Mouse (Mus musculus) activated CD4-positive, CD25-positive, alpha-beta regulatory T cell, adult 4 months (primary cell): ENCODE measurements around the gene Cd37. TPM values are rescaled to one million over a fixed set of nuclear protein-coding genes. Genes with fewer than 3 reads are reported as not detected.
A peak's percentile ranks its signal among the peaks of the same experiment; 100 is the strongest.
"Not testable (repeated sequence)": the region's sequence is repeated elsewhere in the genome, so short reads cannot be mapped to it uniquely, and the experiment has no call there.

Experiments
- ATAC-seq: one replicate; pipeline ENCODE4 v1.8.0; 2017
- polyA plus RNA-seq, 2 experiments: library from polyadenylated mRNA; unstranded; fragments of 100-300 nt; shearing (Covaris generic); gene quantifications; one replicate each; pipeline ENCODE4 v1.2.1; 2017

Gene Cd37
- polyA plus RNA-seq, result 100 to 1,000 TPM; 420 to 495 TPM

- peak; percentile 88 for ATAC-seq
Observed at GRCm38 (mm10) chr7:45238723-45239496, at the start of gene Cd37. Gene Cd37 (minus strand): TSS chr7:45239115.

GRCm38 (mm10) chr7:45286486-45286885 lies 47.6 kb upstream of the Cd37 start:
- no peak for ATAC-seq

- ATAC-seq, result no peak
Observed at GRCm38 (mm10) chr7:45277136-45277760, 38.3 kb upstream of the Cd37 start, which contains the start of gene Slc6a21. Gene Slc6a21 (plus strand): TSS chr7:45277513.

DNA sequence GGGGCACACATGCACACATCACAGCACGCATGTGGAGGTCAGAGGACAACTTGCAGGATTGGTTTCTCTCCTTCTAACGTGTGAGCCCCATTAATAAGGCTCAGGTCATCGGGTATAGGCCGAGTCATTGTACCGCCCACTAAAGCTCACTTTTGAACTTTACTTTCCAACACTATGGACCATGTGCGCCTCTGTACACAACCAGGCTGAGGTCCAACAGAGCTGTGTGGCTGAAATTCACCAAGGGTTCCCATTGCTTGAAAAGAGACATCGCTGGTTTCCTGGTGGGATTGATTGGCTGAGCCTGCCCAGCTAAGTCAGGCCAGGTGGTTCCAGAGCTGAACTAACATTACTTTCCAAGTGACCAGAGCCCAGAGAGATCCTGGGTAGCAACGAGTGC lies 34.8 kb upstream of the Cd37 start:
- ATAC-seq, result no peak

GRCm38 (mm10) chr7:45272786-45273412 lies 34.0 kb upstream of the Cd37 start:
- ATAC-seq, result no peak

DNA sequence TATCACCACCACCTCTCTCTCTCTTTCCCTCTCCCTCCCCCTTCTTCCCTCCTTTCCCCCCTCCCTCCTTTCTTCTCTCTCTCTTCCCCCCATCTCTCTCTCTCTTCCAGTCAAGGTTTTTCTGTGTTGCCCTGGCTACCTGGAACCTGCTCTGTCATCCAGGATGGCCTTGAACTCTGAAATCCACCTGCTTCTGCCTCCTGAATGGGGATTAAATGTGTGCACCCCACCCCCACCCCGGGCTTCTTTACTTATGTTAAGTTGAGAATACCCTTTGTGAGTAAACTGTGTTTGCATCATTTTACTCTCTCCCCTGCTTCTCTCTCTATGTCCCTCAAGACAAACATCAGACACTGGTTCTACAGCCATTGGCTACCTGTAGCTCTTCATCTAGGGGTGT lies 26.6 kb upstream of the Cd37 start:
- no peak for ATAC-seq

DNA sequence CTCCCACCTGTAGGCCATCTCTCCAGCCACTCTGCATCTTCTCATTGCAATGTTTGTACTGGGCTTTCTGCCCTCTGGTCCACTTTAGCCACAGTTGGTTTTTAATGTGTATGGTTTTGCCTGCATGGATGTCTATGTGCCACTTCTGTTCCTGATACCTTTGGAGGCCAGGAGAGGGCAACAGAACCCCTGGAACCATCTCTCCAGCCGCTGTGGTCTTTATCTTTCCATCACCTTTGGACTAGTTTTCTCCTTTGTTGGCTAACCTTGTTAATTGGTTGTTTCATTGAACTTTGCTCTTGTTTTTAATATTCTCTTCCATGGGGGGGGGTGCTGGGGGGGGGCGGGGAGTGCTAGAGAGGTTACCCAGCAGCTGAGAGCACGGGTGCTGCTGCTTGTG lies 25.4 kb upstream of the Cd37 start:
- ATAC-seq, result no peak

GRCm38 (mm10) chr7:45263006-45263607 lies 24.2 kb upstream of the Cd37 start:
- ATAC-seq, result no peak

GRCm38 (mm10) chr7:45262266-45262665 lies 23.4 kb upstream of the Cd37 start:
- ATAC-seq, result no peak

DNA sequence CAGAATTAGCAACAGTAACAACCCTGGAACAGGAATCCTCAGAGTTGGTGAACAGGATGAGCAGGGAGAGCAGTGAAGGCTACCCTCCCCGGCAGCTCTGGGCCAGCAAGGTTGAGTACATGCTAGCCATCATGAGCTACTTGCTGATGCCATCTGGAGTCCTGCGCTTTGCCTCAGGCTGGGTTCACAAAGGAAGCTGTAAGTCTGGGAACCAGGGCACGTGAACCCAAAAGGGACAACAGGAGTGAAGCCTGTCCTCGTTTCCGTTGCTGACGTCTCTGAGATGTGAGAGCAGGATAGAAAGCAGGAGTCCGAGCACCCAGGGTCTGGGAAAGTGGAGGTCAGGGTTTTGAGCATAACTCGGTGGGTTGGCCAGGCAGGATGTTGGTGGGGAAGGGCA lies 20.4 kb upstream of the Cd37 start:
- no peak for ATAC-seq

DNA sequence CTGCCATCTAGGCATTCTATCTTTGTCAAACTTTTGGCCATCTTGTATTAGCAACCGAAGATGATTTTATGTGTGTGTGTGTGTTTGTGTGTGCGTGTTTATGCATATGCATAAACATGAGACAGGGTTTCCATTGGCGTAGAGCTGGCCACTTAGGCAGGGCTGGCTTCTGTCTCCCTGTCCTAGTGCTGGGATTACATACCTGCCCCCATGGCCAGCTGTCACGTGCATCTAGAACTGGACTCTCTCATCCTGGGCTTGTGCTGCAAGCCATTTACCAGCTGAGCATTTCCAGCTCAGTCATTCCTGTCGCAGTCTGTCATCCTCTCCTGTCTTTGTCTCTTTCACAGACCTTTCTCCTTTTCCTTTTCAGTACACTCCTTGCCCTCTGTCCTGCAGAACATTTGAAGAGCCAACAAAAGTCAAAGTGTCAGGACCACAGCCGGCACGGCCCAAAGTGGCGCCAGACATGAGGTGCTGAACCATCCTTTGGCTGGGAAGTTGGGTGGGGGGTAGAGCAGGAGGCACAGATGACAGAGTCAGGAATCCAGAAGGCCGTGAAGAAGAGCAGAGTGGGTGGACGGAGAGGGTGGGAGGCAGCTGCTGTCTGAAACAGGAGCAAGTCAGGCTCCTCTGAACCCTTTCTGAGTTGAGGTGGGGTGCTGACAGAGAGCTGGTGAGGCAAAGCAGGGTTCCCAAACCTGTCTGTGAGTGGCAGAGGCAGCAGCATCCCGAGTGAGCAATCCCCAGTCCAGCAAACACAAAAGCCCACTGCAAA lies 18.3 kb upstream of the Cd37 start:
- no peak for ATAC-seq

GRCm38 (mm10) chr7:45255822-45256221 lies 16.9 kb upstream of the Cd37 start:
- ATAC-seq, result not testable (repeated sequence)

DNA sequence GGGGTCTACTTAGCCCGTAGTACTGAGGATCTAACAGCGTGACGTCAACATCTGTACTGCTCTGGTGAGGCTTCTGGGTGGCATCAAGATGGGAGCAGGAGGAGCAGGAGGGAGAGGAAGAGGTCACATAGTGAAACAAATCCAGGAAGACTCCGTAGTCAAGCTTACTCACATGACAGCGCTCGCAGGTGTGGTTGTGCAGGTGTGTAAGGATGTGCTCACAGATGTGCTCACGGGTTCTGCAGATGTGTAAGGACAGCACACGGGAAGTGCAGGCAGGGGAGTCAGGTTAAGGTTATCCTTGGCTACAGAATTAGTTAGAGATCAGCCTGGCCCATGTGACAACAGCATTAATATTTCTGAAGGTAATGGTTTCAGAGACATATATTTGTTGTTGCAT lies 14.9 kb upstream of the Cd37 start:
- ATAC-seq, result no peak

DNA sequence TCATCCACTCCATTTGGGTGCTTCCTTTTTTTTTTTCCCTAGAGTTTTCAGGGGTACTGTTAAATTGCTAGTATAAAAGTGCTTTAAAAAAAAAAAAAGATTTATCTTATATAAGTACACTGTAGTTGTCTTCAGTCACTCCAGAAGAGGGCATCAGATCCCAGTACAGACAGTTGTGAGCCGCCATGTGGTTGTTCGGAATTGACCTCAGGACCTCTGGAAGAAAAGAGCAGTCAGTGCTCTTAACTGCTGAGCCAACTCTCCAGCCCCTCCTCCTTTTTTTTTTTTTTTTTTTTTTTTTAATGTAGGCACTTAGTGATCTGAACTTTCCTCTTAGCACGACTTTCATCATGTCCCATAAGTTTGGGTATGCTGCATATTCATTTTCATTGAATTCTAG lies 8.8 kb upstream of the Cd37 start:
- ATAC-seq, result no peak

DNA sequence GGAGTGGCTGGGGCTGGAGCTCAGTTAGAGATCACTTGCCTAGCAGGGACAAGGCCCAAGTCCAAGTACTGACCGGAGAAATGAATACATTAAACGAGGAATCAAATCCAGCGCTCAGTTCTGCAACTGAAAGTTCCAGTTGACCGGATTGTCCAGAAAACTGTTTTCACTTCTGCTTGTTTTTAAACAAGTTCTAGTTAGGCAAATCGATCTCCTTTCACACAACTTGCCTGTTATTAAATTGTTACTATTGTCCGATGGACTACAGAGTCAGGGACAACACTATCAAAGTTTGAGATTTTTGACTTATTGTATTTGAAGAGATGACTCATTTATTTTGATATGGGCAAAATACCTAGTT lies 2.5 kb upstream of the Cd37 start:
- no peak for ATAC-seq

DNA sequence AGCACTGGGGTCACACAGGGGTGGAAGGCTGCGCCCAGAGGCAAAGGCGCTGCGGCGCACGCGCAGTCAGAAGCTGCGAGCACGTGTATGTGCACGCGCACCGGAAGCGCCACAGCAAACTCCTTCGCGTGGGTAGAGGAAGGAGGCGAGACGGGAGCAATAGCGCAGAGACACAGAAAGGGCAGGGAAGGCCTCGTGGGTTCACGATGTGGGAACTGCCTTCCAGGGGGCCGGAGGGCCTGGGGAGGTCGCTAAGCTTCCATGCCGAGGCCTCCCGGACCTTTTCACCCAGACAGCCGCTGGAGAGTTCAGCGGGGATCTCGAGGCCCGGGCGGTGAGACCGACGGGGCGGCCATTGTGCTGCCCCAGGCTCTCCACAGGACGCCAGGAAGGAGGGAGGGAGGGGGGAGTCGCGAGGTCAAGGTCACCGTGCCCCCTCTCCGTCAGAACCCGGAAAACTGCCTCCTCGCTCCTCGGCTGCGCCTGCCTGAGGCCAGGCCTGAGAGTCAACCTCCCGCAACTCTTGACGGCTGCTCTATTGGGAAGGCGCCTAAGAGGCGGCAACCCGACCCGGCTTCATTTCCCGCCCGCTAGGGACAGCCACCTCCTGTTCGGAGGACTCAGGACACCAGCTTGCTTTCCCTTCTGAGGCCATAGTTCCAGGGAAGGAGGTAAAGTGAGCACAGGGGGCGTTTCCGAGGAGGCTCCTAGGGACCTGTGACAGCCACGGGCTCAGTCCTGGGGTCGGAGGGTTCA lies 1.9 kb upstream of the Cd37 start, which contains the start of gene Slc6a16:
Gene Slc6a16, plus strand, starts transcription at position 453 of the 756 bp plus-strand sequence.
- ATAC-seq, result no peak

GRCm38 (mm10) chr7:45240109-45240508 lies 1.2 kb upstream of the Cd37 start:
- ATAC-seq, result no peak

GRCm38 (mm10) chr7:45237747-45238699 lies 892 bp downstream of the Cd37 start:
- no peak for ATAC-seq

DNA sequence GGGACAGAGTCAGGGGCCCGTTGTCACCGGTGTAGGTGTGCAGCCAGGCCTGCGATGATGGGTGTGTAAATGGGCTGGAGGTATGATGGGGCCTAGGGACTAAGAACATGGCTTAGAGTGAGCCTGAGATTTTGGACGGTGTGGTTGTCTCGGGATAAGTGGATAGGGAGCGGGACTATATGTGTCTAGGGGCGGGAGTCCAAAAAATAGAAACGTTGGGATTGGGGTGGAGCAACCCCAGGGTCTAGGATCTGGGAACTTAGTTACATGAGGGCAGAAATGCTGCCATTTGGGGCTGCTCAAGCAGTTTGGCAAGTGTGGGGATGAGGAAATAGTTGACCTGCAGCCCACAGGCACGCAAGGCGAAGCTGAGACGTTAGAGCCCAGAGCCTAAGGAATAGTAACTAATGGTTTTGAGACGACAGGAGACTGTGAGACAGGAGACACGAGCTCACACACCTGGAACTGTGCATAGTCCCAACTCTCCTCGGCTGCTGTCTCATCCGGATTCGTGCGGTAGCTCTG lies 3.2 kb downstream of the Cd37 start:
- ATAC-seq, result no peak

DNA sequence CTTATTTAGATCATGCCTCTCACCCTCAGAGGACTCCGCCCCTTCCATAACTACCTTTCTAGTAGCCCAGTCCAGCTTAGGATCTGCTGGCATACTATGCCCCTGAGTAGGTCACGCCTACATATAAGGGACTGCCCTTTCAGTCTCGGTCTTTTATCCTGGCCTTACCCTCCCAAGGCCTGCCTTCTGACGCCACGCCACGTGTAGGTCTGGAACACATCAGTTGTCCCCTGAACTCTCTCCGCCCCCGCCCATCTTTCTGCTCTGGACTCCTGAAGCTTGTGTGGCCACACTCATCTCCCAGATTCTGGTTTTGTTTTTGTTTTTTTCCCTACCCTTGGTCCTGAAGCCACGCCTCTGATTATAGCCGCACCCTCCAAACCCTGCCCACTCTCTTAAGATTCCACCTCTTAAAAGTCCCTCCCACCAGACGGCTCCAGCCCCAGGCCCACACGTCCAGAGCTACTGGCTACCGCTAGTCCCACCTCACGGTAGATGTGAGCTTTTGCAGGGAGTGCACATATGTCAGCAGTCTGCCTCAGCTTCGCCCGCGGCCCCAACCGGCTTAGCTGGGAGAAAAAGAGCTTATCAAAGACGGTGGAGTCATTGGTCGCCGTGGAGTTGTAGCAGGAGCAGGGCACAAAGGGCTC lies 3.9 kb downstream of the Cd37 start:
- ATAC-seq, result no peak
